Mouse (Mus musculus) thymus, adult 2 months (tissue): ENCODE measurements at regions not wholly inside any gene's neighbourhood (a gene's known extent, or its start where the extent isn't known, plus 50 kb on each side); places are given as distances from the start of the nearest gene placed in this dataset.

Experiments
- CTCF ChIP-seq: fragments of 200-500 bp; IDR thresholded peaks from 2 replicates; pipeline ENCODE4 v1.5.1; 2012; ENCODE audit warnings: mild to moderate bottlenecking, control low read depth, low read length, moderate library complexity, borderline replicate concordance; ENCODE audit not compliant: control insufficient read depth, poor library complexity, insufficient read depth; ENCODE audit errors: extremely low read depth
- POLR2A ChIP-seq: fragments of 200-500 bp; IDR thresholded peaks from 2 replicates; pipeline ENCODE4 v1.6.1; 2012; ENCODE audit warnings: mild to moderate bottlenecking, low read length, control low read depth, moderate library complexity; ENCODE audit not compliant: control insufficient read depth, poor library complexity, insufficient read depth; ENCODE audit errors: extremely low read depth

DNA sequence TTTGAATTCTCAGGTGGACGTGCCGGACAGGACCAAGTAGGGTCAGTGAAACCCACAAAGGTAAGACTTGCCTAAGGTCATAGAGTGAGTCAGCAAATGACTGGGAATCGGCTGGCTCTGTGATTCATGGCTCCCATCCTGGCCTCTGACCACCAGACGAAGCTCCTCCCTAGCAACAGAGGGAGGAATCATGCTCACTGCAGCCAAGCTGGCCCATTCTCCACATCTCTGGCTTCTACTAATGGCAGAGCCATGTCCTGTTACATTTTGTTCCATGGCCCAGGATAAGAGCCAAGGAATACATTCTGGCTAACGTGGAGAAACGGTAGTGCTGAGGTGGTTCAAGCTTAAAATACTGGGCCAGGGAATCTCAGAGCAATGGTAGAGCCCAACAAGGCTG is 814.2 kb downstream of the Kcnj2 start:
- TF ChIP-seq POLR2A (no peak), CTCF (no peak)
